Mouse (Mus musculus): ENCODE data around the gene Gm20916. TPM values are rescaled to one million over a fixed set of nuclear protein-coding genes. Genes with fewer than 3 reads are reported as not detected.
"Not testable (repeated sequence)": the region's sequence is repeated elsewhere in the genome, so short reads cannot be mapped to it uniquely, and the experiment has no call there.

The Gm20916 gene
- not detected in 2 replicates for total RNA-seq (2021)
- long read RNA-seq = 0 reads

- DNase-seq = not testable (repeated sequence)
Observed at GRCm38 (mm10) chrY:79319265-79319664, at the start of gene Gm20916. Gene Gm20916 (plus strand): TSS chrY:79319565.

Other genes with a start within 250 kb of the Gm20916 start
- not detected in 2 replicates for gene Gm20917, start 168.4 kb upstream of the Gm20916 start, total RNA-seq (2021)

All from adrenal gland, postnatal 25 days (tissue).